ENCODE assay signal across 15 mouse cellular contexts in the genomic region with DNA sequence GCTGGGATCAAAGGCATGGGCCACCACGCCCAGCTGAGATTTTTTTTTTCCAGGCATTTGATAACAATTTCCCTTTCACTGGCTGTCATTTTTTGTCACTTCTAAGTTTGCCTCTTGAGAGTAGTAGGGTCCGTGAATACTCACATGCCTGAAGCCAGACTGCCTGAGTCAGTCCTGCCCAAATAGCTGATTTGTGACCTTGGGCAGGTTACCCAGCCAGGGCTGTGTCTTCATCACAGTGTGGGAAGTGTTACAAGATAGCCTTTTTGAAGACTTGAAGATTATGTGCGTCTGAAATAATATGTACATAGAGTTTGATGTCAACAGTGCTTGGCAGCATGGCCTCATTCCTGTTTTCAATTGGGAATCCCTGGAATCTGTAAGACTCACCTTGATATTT.
"Had no signal": no experiment of that assay in that cellular context is flagged by ENCODE, and none has a peak within 500 bp of the region (broad histone marks: within the 10 kb centered on the region; RNA-seq: fewer than 3 reads in every experiment).

No protein-coding gene starts in this region.

- H3K4me2 ChIP-seq: limb, embryonic 12.5 days; liver, embryonic 15.5 days; midbrain, embryonic 13.5 days; neural tube, embryonic 15.5 days had no signal

- H3K27ac ChIP-seq: layer of hippocampus, adult 2 months; limb, embryonic 12.5 days; liver, embryonic 15.5 days; midbrain, embryonic 13.5 days; neural tube, embryonic 15.5 days; stomach, postnatal 0 days had no signal

- H3K36me3 ChIP-seq: neural tube, embryonic 15.5 days had no signal

- H3K9ac ChIP-seq: limb, embryonic 12.5 days; liver, embryonic 15.5 days; midbrain, embryonic 13.5 days; neural tube, embryonic 15.5 days had no signal

- H3K9me3 ChIP-seq: limb, embryonic 12.5 days; liver, embryonic 15.5 days; midbrain, embryonic 13.5 days; neural tube, embryonic 15.5 days had no signal

- H3K27me3 ChIP-seq: limb, embryonic 12.5 days; liver, embryonic 15.5 days; midbrain, embryonic 13.5 days; neural tube, embryonic 15.5 days had no signal

- ATAC-seq: lung, postnatal 0 days; midbrain, embryonic 13.5 days had no signal

- DNase-seq: kidney, postnatal 10 days; kidney, postnatal 4 days; liver; lung, adult 2 months; lung, postnatal 36 days; thymus, adult 2 months; thymus, postnatal 25 days had no signal

- H3K4me3 ChIP-seq: layer of hippocampus, adult 2 months; limb, embryonic 12.5 days; liver, embryonic 15.5 days; midbrain, embryonic 13.5 days; myocyte; neural tube, embryonic 15.5 days had no signal
